12 mouse cellular contexts compared by ENCODE assay signal in genomic region chr10:41204637-41205315, GRCm38 (mm10).
DNase-seq lines count a peak whose midpoint lies in the region; ATAC-seq and TF ChIP-seq lines count a peak whose summit lies in the region.
"Had no signal": no experiment of that assay in that cellular context is flagged by ENCODE, and none has a peak within 500 bp of the region (broad histone marks: within the 10 kb centered on the region; RNA-seq: fewer than 3 reads in every experiment).

No protein-coding gene starts in this region.

- peak; percentile 53; the same call in 1 of the 2 replicates for ATAC-seq in neural tube, embryonic 11.5 days (ENCODE audit: insufficient read depth, low FRiP score, low TSS enrichment)
- ATAC-seq in neural tube, embryonic 15.5 days (ENCODE audit: low FRiP score) = no peak
- ATAC-seq in liver, embryonic 14.5 days (ENCODE audit: insufficient read depth) = peak; percentile 92
- no peak for ATAC-seq in kidney, embryonic 14.5 days (ENCODE audit: low FRiP score, low TSS enrichment)
- ATAC-seq: hindbrain, embryonic 16.5 days had no signal

- 0 out of 2 replicates have a peak, but pooled peaks have one; percentile 17 for TF ChIP-seq CTCF in liver, embryonic 14.5 days (IDR thresholded peaks at IDR 0.05; ENCODE audit: low read depth)

- no peaks in the 10 kb centered on the region for H3K36me3 ChIP-seq in neural tube, embryonic 11.5 days (ENCODE audit: control insufficient read depth, insufficient read depth, low read length)
- 0 out of 2 replicates have a peak, but pooled peaks cover 4% of the 10 kb centered on the region for H3K36me3 ChIP-seq in neural tube, embryonic 15.5 days
- H3K36me3 ChIP-seq in liver, embryonic 14.5 days (replicated peaks; ENCODE audit: control insufficient read depth, insufficient read depth, low read depth) = no peaks in the 10 kb centered on the region
- H3K36me3 ChIP-seq in kidney, embryonic 14.5 days (ENCODE audit: control insufficient read depth, insufficient read depth, low read length) = no peaks in the 10 kb centered on the region
- H3K36me3 ChIP-seq: neural tube, embryonic 13.5 days had no signal

- 86% methylated on average over 11 of the region's 11 CpGs for WGBS in neural tube, embryonic 11.5 days
- 80% methylated on average over 11 of the region's 11 CpGs for WGBS in neural tube, embryonic 15.5 days
- WGBS in liver, embryonic 14.5 days (ENCODE audit: insufficient replicate concordance) = 15% methylated on average over 11 of the region's 11 CpGs
- 67% methylated on average over 11 of the region's 11 CpGs for WGBS in kidney, embryonic 14.5 days

- H3K27ac ChIP-seq in neural tube, embryonic 11.5 days (ENCODE audit: low read depth, low read length) = no peak overlapping the region
- no peak overlapping the region for H3K27ac ChIP-seq in neural tube, embryonic 15.5 days (replicated peaks)
- peak overlapping the region; percentile 100 for H3K27ac ChIP-seq in liver, embryonic 14.5 days
- H3K27ac ChIP-seq in kidney, embryonic 14.5 days (ENCODE audit: low read depth, low read length) = no peak overlapping the region
- H3K27ac ChIP-seq: neural tube, embryonic 13.5 days had no signal

- DNase-seq in heart, adult 11 months = peak; percentile 71
- no peak for DNase-seq in heart, adult 8-10 months (ENCODE audit: low spot score)
- DNase-seq in neural tube, embryonic 11.5 days (ENCODE audit: low spot score) = no peak
- DNase-seq in liver, embryonic 14.5 days (ENCODE audit: low read depth in 3 of 3, low spot score in 3 of 3) = peak; percentile 97 to 98 (median 97)
- DNase-seq in yolk sac, embryonic 10.5 days (ENCODE audit: low spot score) = peak; percentile 43
- no peak for DNase-seq in layer of hippocampus, adult 11-12 months (ENCODE audit: low spot score)
- DNase-seq: cerebellum, adult 18-20 months; layer of hippocampus, adult 9-11 months had no signal

- H3K27me3 ChIP-seq in neural tube, embryonic 11.5 days (ENCODE audit: control insufficient read depth, insufficient read depth, low read length) = no peaks in the 10 kb centered on the region
- no peaks in the 10 kb centered on the region for H3K27me3 ChIP-seq in neural tube, embryonic 15.5 days (replicated peaks)
- no peaks in the 10 kb centered on the region for H3K27me3 ChIP-seq in liver, embryonic 14.5 days (ENCODE audit: control insufficient read depth, insufficient read depth, low read length)
- no peaks in the 10 kb centered on the region for H3K27me3 ChIP-seq in kidney, embryonic 14.5 days (ENCODE audit: control insufficient read depth, insufficient read depth, low read length)

- no peaks in the 10 kb centered on the region for H3K9me3 ChIP-seq in neural tube, embryonic 11.5 days (ENCODE audit: control insufficient read depth, low read length)
- no peaks in the 10 kb centered on the region for H3K9me3 ChIP-seq in neural tube, embryonic 15.5 days (replicated peaks)
- no peaks in the 10 kb centered on the region for H3K9me3 ChIP-seq in liver, embryonic 14.5 days (ENCODE audit: control insufficient read depth, low read length)
- no peaks in the 10 kb centered on the region for H3K9me3 ChIP-seq in kidney, embryonic 14.5 days (ENCODE audit: control insufficient read depth, low read length)
- H3K9me3 ChIP-seq: neural tube, embryonic 13.5 days had no signal

- no peaks in the 10 kb centered on the region for H3K4me1 ChIP-seq in neural tube, embryonic 11.5 days (ENCODE audit: control insufficient read depth, insufficient read depth, low read length)
- peaks cover 4% of the 10 kb centered on the region; the same call in 1 of the 2 replicates for H3K4me1 ChIP-seq in neural tube, embryonic 15.5 days
- peaks cover 66 to 68% of the 10 kb centered on the region in 2 experiments for H3K4me1 ChIP-seq in liver, embryonic 14.5 days (replicated peaks; ENCODE audit: control insufficient read depth in 2 of 2, insufficient read depth in 2 of 2, low read length in 1 of 2)
- no peaks in the 10 kb centered on the region for H3K4me1 ChIP-seq in kidney, embryonic 14.5 days (ENCODE audit: control insufficient read depth, insufficient read depth, low read length)
- H3K4me1 ChIP-seq: neural tube, embryonic 13.5 days had no signal

- H3K9ac ChIP-seq in neural tube, embryonic 11.5 days (ENCODE audit: low read length) = no peak overlapping the region
- H3K9ac ChIP-seq in neural tube, embryonic 15.5 days (replicated peaks) = no peak overlapping the region
- peak overlapping the region; percentile 83 for H3K9ac ChIP-seq in liver, embryonic 14.5 days (replicated peaks)
- H3K9ac ChIP-seq in kidney, embryonic 14.5 days (ENCODE audit: low read depth, low read length) = no peak overlapping the region
- H3K9ac ChIP-seq: neural tube, embryonic 13.5 days had no signal

- no peak overlapping the region for H3K4me3 ChIP-seq in neural tube, embryonic 11.5 days (ENCODE audit: low read depth, low read length)
- no peak overlapping the region for H3K4me3 ChIP-seq in neural tube, embryonic 15.5 days (replicated peaks)
- H3K4me3 ChIP-seq in liver, embryonic 14.5 days (ENCODE audit: insufficient read depth in 1 of 2, low read depth in 2 of 2, low read length in 2 of 2) = peak overlapping the region; percentile 27 to 39
- no peak overlapping the region for H3K4me3 ChIP-seq in kidney, embryonic 14.5 days (ENCODE audit: low read length)
- H3K4me3 ChIP-seq: neural tube, embryonic 13.5 days had no signal

- peak; percentile 97 for TF ChIP-seq EP300 in liver, embryonic 14.5 days (IDR thresholded peaks at IDR 0.05; ENCODE audit: low read depth)

- H3K4me2 ChIP-seq in neural tube, embryonic 11.5 days (ENCODE audit: low read depth) = no peak overlapping the region
- H3K4me2 ChIP-seq in neural tube, embryonic 15.5 days = no peak overlapping the region
- H3K4me2 ChIP-seq in liver, embryonic 14.5 days (ENCODE audit: low read depth) = peak overlapping the region; percentile 79
- H3K4me2 ChIP-seq in kidney, embryonic 14.5 days (replicated peaks; ENCODE audit: low read depth, low read length) = no peak overlapping the region
- H3K4me2 ChIP-seq: neural tube, embryonic 13.5 days had no signal

Comparison
In these comparisons a context has a peak if more than half of its experiments do, and no peak if none do; other contexts are left out.
1. DNase-seq: peak in heart, adult 11 months (single experiment), liver, embryonic 14.5 days (3 of 3) and yolk sac, embryonic 10.5 days (single experiment); none in heart, adult 8-10 months (single experiment), neural tube, embryonic 11.5 days (single experiment) and layer of hippocampus, adult 11-12 months (single experiment).
2. ATAC-seq: peak in neural tube, embryonic 11.5 days (single experiment) and liver, embryonic 14.5 days (single experiment); none in neural tube, embryonic 15.5 days (single experiment) and kidney, embryonic 14.5 days (single experiment).
3. H3K4me3 ChIP-seq: peak in liver, embryonic 14.5 days (2 of 2); none in neural tube, embryonic 11.5 days (single experiment), neural tube, embryonic 15.5 days (single experiment) and kidney, embryonic 14.5 days (single experiment).